Mouse (Mus musculus) telencephalon, adult 2 months (tissue): ENCODE data around the gene Phkb.
A peak's percentile ranks its signal among the peaks of the same experiment; 100 is the strongest.

ENCODE experiments used
- DNase-seq: peaks from one replicate; pipeline ENCODE4 v3.0.0-alpha.2; 2011; ENCODE audit warnings: low read depth, low spot score

Gene Phkb

GRCm38 (mm10) chr8:85937343-85937742, 96.6 kb downstream of the Phkb start:
- DNase-seq: no peak

GRCm38 (mm10) chr8:85944820-85945219, 104.1 kb downstream of the Phkb start:
- DNase-seq: no peak

GRCm38 (mm10) chr8:85958391-85958790, 117.6 kb downstream of the Phkb start:
- DNase-seq: no peak

- DNase-seq: no peak
Measured at GRCm38 (mm10) chr8:85959880-85960279, 119.1 kb downstream of the Phkb start.

- DNase-seq: no peak
Measured at GRCm38 (mm10) chr8:85977588-85978077, 136.9 kb downstream of the Phkb start.

- no peak for DNase-seq
Measured at GRCm38 (mm10) chr8:85992911-85993310, 152.2 kb downstream of the Phkb start.

- DNase-seq: no peak
Measured at GRCm38 (mm10) chr8:85993661-85994060, 152.9 kb downstream of the Phkb start.

GRCm38 (mm10) chr8:85995971-85996370, 155.2 kb downstream of the Phkb start:
- no peak for DNase-seq

GRCm38 (mm10) chr8:86006485-86006884, 165.7 kb downstream of the Phkb start:
- no peak for DNase-seq

- no peak for DNase-seq
Measured at GRCm38 (mm10) chr8:86016806-86017205, 176.0 kb downstream of the Phkb start.

- peak; percentile 81 for DNase-seq
Measured at GRCm38 (mm10) chr8:86028646-86029312, 188.0 kb downstream of the Phkb start.

- no peak for DNase-seq
Measured at GRCm38 (mm10) chr8:86029451-86029850, 188.7 kb downstream of the Phkb start.

- no peak for DNase-seq
Measured at GRCm38 (mm10) chr8:86034662-86035365, 194.1 kb downstream of the Phkb start.

- DNase-seq: no peak
Measured at GRCm38 (mm10) chr8:86035371-86035770, 194.6 kb downstream of the Phkb start.

GRCm38 (mm10) chr8:86038462-86038861, 197.7 kb downstream of the Phkb start:
- DNase-seq: no peak

- DNase-seq: no peak
Measured at GRCm38 (mm10) chr8:86042049-86042448, 201.3 kb downstream of the Phkb start.

GRCm38 (mm10) chr8:86050882-86051281, 210.1 kb downstream of the Phkb start:
- DNase-seq: no peak

GRCm38 (mm10) chr8:86052003-86052402, 211.2 kb downstream of the Phkb start:
- DNase-seq: no peak

- DNase-seq: no peak
Measured at GRCm38 (mm10) chr8:86058618-86059017, 217.9 kb downstream of the Phkb start.

- no peak for DNase-seq
Measured at GRCm38 (mm10) chr8:86059130-86059529, 218.4 kb downstream of the Phkb start.

- DNase-seq: no peak
Measured at GRCm38 (mm10) chr8:86063411-86063810, 222.7 kb downstream of the Phkb start.

GRCm38 (mm10) chr8:86079433-86079832, 238.7 kb downstream of the Phkb start:
- no peak for DNase-seq

- DNase-seq: no peak
Measured at GRCm38 (mm10) chr8:86083346-86083745, 242.6 kb downstream of the Phkb start.
